Mouse (Mus musculus): ENCODE data around the gene Nudt21. TPM values are rescaled to one million over a fixed set of nuclear protein-coding genes. Genes with fewer than 3 reads are reported as not detected.

Nudt21 gene
- polyA plus RNA-seq, 1 experiment = not detected

GRCm38 (mm10) chr8:94010101-94010705 is 26.6 kb downstream of the Nudt21 start:
- Histone ChIP-seq H3K4me1 (ENCODE audit: control insufficient read depth, insufficient read depth, low read length) (peaks cover 15% of the 10 kb centered on the region), H3K4me3 (ENCODE audit: insufficient read depth, low read depth, low read length) (no peak overlapping the region), H3K27ac (ENCODE audit: insufficient read depth, low read depth, low read length) (no peak overlapping the region)
- TF ChIP-seq POLR2A (IDR thresholded peaks at IDR 0.05; ENCODE audit: insufficient read depth, low read depth, low read length) (no peak), CTCF (IDR thresholded peaks at IDR 0.05; ENCODE audit: insufficient read depth, low read depth, low read length) (no peak)
- WGBS = 41% methylated on average over 2 of the region's 2 CpGs

DNA sequence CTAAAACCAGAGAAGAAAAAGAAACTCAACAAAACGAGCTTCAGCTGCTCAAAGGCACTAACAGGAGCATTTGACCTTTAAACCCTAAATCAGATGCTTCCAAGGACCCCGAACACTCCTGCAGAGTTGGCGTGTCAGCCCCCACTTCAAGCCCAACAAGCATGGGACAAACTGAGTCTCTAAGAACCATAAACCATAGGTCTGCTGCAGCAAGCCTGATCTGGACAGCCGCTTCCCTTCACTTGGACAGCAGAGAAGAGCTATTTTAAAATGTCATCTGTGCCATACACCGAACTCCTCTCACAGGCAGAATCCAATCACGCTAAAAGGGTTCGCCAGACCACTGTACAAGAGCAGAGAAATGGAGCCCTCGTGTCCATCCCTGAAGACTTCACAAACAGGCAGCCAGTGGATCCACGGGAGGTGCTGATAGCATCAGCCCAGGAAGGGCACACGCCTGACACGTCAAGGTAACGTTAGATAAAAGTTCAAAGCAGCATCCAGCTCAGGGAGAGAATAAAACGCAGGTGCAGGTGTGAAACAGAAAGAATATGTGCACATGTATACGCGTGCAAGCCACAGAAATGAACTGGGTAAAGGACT is 27.5 kb downstream of the Nudt21 start:
- Histone ChIP-seq H3K27ac (ENCODE audit: insufficient read depth, low read depth, low read length) (no peak overlapping the region), H3K4me3 (ENCODE audit: insufficient read depth, low read depth, low read length) (no peak overlapping the region), H3K4me1 (ENCODE audit: control insufficient read depth, insufficient read depth, low read length) (peaks cover 17% of the 10 kb centered on the region)
- no peak for TF ChIP-seq CTCF (IDR thresholded peaks at IDR 0.05; ENCODE audit: insufficient read depth, low read depth, low read length)
- no peak for TF ChIP-seq POLR2A (IDR thresholded peaks at IDR 0.05; ENCODE audit: insufficient read depth, low read depth, low read length)
- 70% methylated on average over 15 of the region's 15 CpGs for WGBS

- Histone ChIP-seq H3K27ac (ENCODE audit: insufficient read depth, low read depth, low read length) (peak overlapping the region; percentile 1; the same call in 1 of the 2 replicates), H3K4me3 (ENCODE audit: insufficient read depth, low read depth, low read length) (no peak overlapping the region), H3K4me1 (ENCODE audit: control insufficient read depth, insufficient read depth, low read length) (peaks cover 10% of the 10 kb centered on the region; the same call in 1 of the 2 replicates)
- TF ChIP-seq CTCF (IDR thresholded peaks at IDR 0.05; ENCODE audit: insufficient read depth, low read depth, low read length) (no peak), POLR2A (IDR thresholded peaks at IDR 0.05; ENCODE audit: insufficient read depth, low read depth, low read length) (no peak)
- 53% methylated on average over 9 of the region's 9 CpGs for WGBS
Observed at GRCm38 (mm10) chr8:94004139-94004538, 32.7 kb downstream of the Nudt21 start.

GRCm38 (mm10) chr8:93998961-93999360 is 37.9 kb downstream of the Nudt21 start:
- 57% methylated on average over 2 of the region's 2 CpGs for whole genome bisulfite sequencing
- H3K4me1 ChIP-seq (ENCODE audit: control insufficient read depth, insufficient read depth, low read length) = no peaks in the 10 kb centered on the region; the same call in 1 of the 2 replicates
- TF ChIP-seq CTCF (IDR thresholded peaks at IDR 0.05; ENCODE audit: insufficient read depth, low read depth, low read length) (no peak), POLR2A (IDR thresholded peaks at IDR 0.05; ENCODE audit: insufficient read depth, low read depth, low read length) (no peak)
- H3K27ac ChIP-seq (ENCODE audit: insufficient read depth, low read depth, low read length) = no peak overlapping the region
- no peak overlapping the region for H3K4me3 ChIP-seq (ENCODE audit: insufficient read depth, low read depth, low read length)

DNA sequence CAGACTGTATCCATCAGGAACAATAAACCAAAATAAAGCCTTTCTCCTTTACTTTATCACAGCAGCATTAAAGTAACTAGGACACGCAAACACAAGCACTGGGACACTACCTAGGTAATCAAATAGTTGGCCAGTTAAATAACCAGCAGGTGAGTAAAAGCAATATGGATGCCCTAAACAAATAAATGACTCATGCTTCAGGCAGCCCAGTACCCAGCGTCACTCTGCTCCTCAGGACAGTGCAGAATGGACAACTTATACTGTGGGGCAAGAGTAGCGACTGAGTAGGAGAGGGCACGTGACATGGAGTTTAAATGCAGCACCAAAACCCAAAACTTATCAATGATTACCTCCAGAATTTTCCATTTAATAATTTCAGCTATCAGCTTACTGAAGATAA is 47.1 kb downstream of the Nudt21 start:
- no peak overlapping the region for H3K4me3 ChIP-seq (ENCODE audit: insufficient read depth, low read depth, low read length)
- TF ChIP-seq POLR2A (IDR thresholded peaks at IDR 0.05; ENCODE audit: insufficient read depth, low read depth, low read length) (no peak), CTCF (IDR thresholded peaks at IDR 0.05; ENCODE audit: insufficient read depth, low read depth, low read length) (no peak)
- no peaks in the 10 kb centered on the region for H3K4me1 ChIP-seq (ENCODE audit: control insufficient read depth, insufficient read depth, low read length)
- no peak overlapping the region for H3K27ac ChIP-seq (ENCODE audit: insufficient read depth, low read depth, low read length)
- 96% methylated on average over 4 of the region's 4 CpGs for WGBS

GRCm38 (mm10) chr8:93984731-93985130 is 52.1 kb downstream of the Nudt21 start:
- H3K4me1 ChIP-seq (ENCODE audit: control insufficient read depth, insufficient read depth, low read length) = peaks cover 7% of the 10 kb centered on the region; the same call in 1 of the 2 replicates
- no peak overlapping the region for H3K27ac ChIP-seq (ENCODE audit: insufficient read depth, low read depth, low read length)
- TF ChIP-seq POLR2A (IDR thresholded peaks at IDR 0.05; ENCODE audit: insufficient read depth, low read depth, low read length) (no peak), CTCF (IDR thresholded peaks at IDR 0.05; ENCODE audit: insufficient read depth, low read depth, low read length) (no peak)
- WGBS = 89% methylated on average over 3 of the region's 3 CpGs
- H3K4me3 ChIP-seq (ENCODE audit: insufficient read depth, low read depth, low read length) = no peak overlapping the region

GRCm38 (mm10) chr8:93983827-93984226 is 53.0 kb downstream of the Nudt21 start:
- WGBS = 41% methylated on average over 3 of the region's 3 CpGs
- no peak overlapping the region for H3K27ac ChIP-seq (ENCODE audit: insufficient read depth, low read depth, low read length)

GRCm38 (mm10) chr8:93981679-93982215 is 55.1 kb downstream of the Nudt21 start:
- Histone ChIP-seq H3K4me1 (ENCODE audit: control insufficient read depth, insufficient read depth, low read length) (peaks cover 7% of the 10 kb centered on the region; the same call in 1 of the 2 replicates), H3K4me3 (ENCODE audit: insufficient read depth, low read depth, low read length) (no peak overlapping the region), H3K27ac (ENCODE audit: insufficient read depth, low read depth, low read length) (peak overlapping the region; percentile 38; the same call in 1 of the 2 replicates)
- WGBS = 54% methylated on average over 5 of the region's 5 CpGs
- TF ChIP-seq POLR2A (IDR thresholded peaks at IDR 0.05; ENCODE audit: insufficient read depth, low read depth, low read length) (no peak), CTCF (IDR thresholded peaks at IDR 0.05; ENCODE audit: insufficient read depth, low read depth, low read length) (no peak)

More at GRCm38 (mm10) chr8:93983827-93984226, 53.0 kb downstream of the Nudt21 start:
- H3K4me1 ChIP-seq (ENCODE audit: control insufficient read depth, insufficient read depth, low read length) = peaks cover 7% of the 10 kb centered on the region; the same call in 1 of the 2 replicates
- H3K4me3 ChIP-seq (ENCODE audit: insufficient read depth, low read depth, low read length) = no peak overlapping the region
- TF ChIP-seq POLR2A (IDR thresholded peaks at IDR 0.05; ENCODE audit: insufficient read depth, low read depth, low read length) (no peak), CTCF (IDR thresholded peaks at IDR 0.05; ENCODE audit: insufficient read depth, low read depth, low read length) (no peak)

DNA sequence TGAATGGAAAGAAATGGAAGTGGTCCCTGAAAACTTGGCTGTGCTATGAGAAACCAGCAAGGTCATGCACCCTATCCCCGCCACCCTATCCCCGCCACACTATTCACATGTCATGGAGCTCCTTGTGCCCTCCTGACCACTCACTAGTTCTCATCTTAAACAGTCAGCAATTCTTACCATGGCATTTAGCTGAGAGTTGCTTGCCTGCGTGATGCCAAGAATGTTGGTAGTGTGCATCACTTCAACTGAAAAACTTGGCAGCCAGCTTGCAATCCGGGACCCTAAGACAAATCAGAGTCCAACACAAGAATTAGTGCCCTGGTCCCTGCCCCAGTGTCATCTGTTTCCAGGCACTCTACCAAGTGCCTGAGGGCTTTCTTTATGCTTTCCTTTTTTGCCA is 56.7 kb downstream of the Nudt21 start:
- no peak overlapping the region for H3K4me3 ChIP-seq (ENCODE audit: insufficient read depth, low read depth, low read length)
- H3K4me1 ChIP-seq (ENCODE audit: control insufficient read depth, insufficient read depth, low read length) = peaks cover 7% of the 10 kb centered on the region; the same call in 1 of the 2 replicates
- H3K27ac ChIP-seq (ENCODE audit: insufficient read depth, low read depth, low read length) = no peak overlapping the region
- WGBS = 56% methylated on average over 4 of the region's 4 CpGs
- no peak for TF ChIP-seq POLR2A (IDR thresholded peaks at IDR 0.05; ENCODE audit: insufficient read depth, low read depth, low read length)
- TF ChIP-seq CTCF (IDR thresholded peaks at IDR 0.05; ENCODE audit: insufficient read depth, low read depth, low read length) = no peak

All from olfactory bulb, adult 2 months (tissue).